Mouse (Mus musculus) retina, postnatal 7 days (tissue): Measurements from ENCODE around the gene Zfp965.
"Not testable (repeated sequence)": the region's sequence is repeated elsewhere in the genome, so short reads cannot be mapped to it uniquely, and the experiment has no call there.

Experiments used
- DNase-seq: peaks from one replicate; pipeline ENCODE4 v3.0.0-alpha.2; 2012; ENCODE audit warnings: low read depth, low spot score

Zfp965 gene

GRCm38 (mm10) chr2:175469685-175470084, at the start of gene Zfp965:
TSS of gene Zfp965 (plus strand) at chr2:175469985.
- DNase-seq = not testable (repeated sequence)

- DNase-seq = not testable (repeated sequence)
Observed at GRCm38 (mm10) chr2:175435707-175436106, 34.1 kb upstream of the Zfp965 start, which contains the start of gene Gm4724. TSS of gene Gm4724 (minus strand) at chr2:175435807.
